9 mouse cellular contexts compared by ENCODE assay signal in genomic region chr14:24132092-24132491, GRCm38 (mm10).
DNase-seq lines count a peak whose midpoint lies in the region; ATAC-seq lines count a peak whose summit lies in the region.
"Had no signal": no experiment of that assay in that cellular context is flagged by ENCODE, and none has a peak within 500 bp of the region (broad histone marks: within the 10 kb centered on the region; RNA-seq: fewer than 3 reads in every experiment).

No protein-coding gene starts in this region.

- no peak overlapping the region for H3K27ac ChIP-seq in embryonic facial prominence, embryonic 10.5 days (replicated peaks)
- H3K27ac ChIP-seq: midbrain, embryonic 12.5 days had no signal

- 55% methylated on average over 4 of the region's 4 CpGs for WGBS in embryonic facial prominence, embryonic 10.5 days

- ATAC-seq in granulocyte monocyte progenitor cell, adult 5-6 weeks (replicated peaks; ENCODE audit: poor library complexity, severe bottlenecking) = no peak

- no peaks in the 10 kb centered on the region for H3K9me3 ChIP-seq in embryonic facial prominence, embryonic 10.5 days
- H3K9me3 ChIP-seq: midbrain, embryonic 12.5 days had no signal

- peaks cover 47% of the 10 kb centered on the region for H3K36me3 ChIP-seq in embryonic facial prominence, embryonic 10.5 days (replicated peaks)

- H3K27me3 ChIP-seq in embryonic facial prominence, embryonic 10.5 days (replicated peaks; ENCODE audit: low read depth, poor library complexity, severe bottlenecking) = no peaks in the 10 kb centered on the region
- H3K27me3 ChIP-seq: midbrain, embryonic 12.5 days had no signal

- H3K4me1 ChIP-seq in embryonic facial prominence, embryonic 10.5 days = no peaks in the 10 kb centered on the region
- H3K4me1 ChIP-seq: midbrain, embryonic 12.5 days had no signal

- DNase-seq in heart, postnatal 4 days = peak; percentile 27
- DNase-seq in heart, adult 9 months (ENCODE audit: low spot score in 2 of 2) = no peak
- DNase-seq in urinary bladder, postnatal 14 days (ENCODE audit: low spot score) = peak; percentile 26
- no peak for DNase-seq in urinary bladder, postnatal 4 days (ENCODE audit: low spot score in 2 of 2)
- DNase-seq in embryonic facial prominence, embryonic 10.5 days (ENCODE audit: low spot score) = peak; percentile 45
- DNase-seq in lung, postnatal 10 days = peak; percentile 58
- DNase-seq in thymus, postnatal 25 days = no peak

- H3K4me3 ChIP-seq in embryonic facial prominence, embryonic 10.5 days = no peak overlapping the region
- H3K4me3 ChIP-seq: midbrain, embryonic 12.5 days had no signal

Comparison
In these comparisons a context has a peak if more than half of its experiments do, and no peak if none do; other contexts are left out.
1. DNase-seq: peak in heart, postnatal 4 days (single experiment), urinary bladder, postnatal 14 days (single experiment), embryonic facial prominence, embryonic 10.5 days (single experiment) and lung, postnatal 10 days (single experiment); none in heart, adult 9 months (0 of 2), urinary bladder, postnatal 4 days (0 of 2) and thymus, postnatal 25 days (single experiment).